Mouse (Mus musculus) neural tube, embryonic 12.5 days (tissue): ENCODE measurements around the gene Tent4b. TPM values are rescaled to one million over a fixed set of nuclear protein-coding genes. Genes with fewer than 3 reads are reported as not detected.

Source experiments
- ATAC-seq: fragments of 200-750 bp; cut with Nextera tagmentation; 2 replicates; pipeline ENCODE4 v1.8.0; 2017; ENCODE audit warnings: low read depth, mild to moderate bottlenecking, moderate TSS enrichment, moderate library complexity; ENCODE audit not compliant: low FRiP score
- H3K27ac ChIP-seq: fragments of 300-500 bp; sonication (generic); 2 replicates; pipeline ENCODE4 v1.5.1; 2016
- H3K27me3 ChIP-seq: fragments of 300-500 bp; sonication (generic); replicated peaks from 2 replicates; pipeline ENCODE4 v1.6.1; 2016; ENCODE audit warnings: mild to moderate bottlenecking
- H3K36me3 ChIP-seq: fragments of 300-500 bp; sonication (generic); 2 replicates; pipeline ENCODE4 v1.6.1; 2016; ENCODE audit warnings: mild to moderate bottlenecking
- H3K4me1 ChIP-seq: fragments of 300-500 bp; sonication (generic); 2 replicates; pipeline ENCODE4 v1.6.1; 2016
- H3K4me2 ChIP-seq: fragments of 300-500 bp; sonication (generic); replicated peaks from 2 replicates; pipeline ENCODE4 v1.6.1; 2016; ENCODE audit warnings: mild to moderate bottlenecking
- H3K4me3 ChIP-seq: fragments of 300-500 bp; sonication (generic); 2 replicates; pipeline ENCODE4 v1.5.1; 2016
- H3K9ac ChIP-seq: fragments of 300-500 bp; sonication (generic); 2 replicates; pipeline ENCODE4 v1.6.1; 2016; ENCODE audit warnings: mild to moderate bottlenecking
- H3K9me3 ChIP-seq: fragments of 300-500 bp; sonication (generic); 2 replicates; pipeline ENCODE4 v1.6.1; 2016; ENCODE audit warnings: mild to moderate bottlenecking
- WGBS: fragments of 180-500 bp; shearing (Covaris S2); methylation state at CpG from one replicate; pipeline ENCODE4 v1.1.7; 2016; 5-methylcytosine and 5-hydroxymethylcytosine counted together
- polyA plus RNA-seq: library from polyadenylated mRNA; unstranded; fragments of >200 nt; fragmentation: Nextera tagmentation; extraction: Ambion mirVana; gene quantifications from 2 replicates; pipeline ENCODE4 v1.2.1, GENCODE M21; 2016

The Tent4b gene
- 12.2 and 13.2 TPM in 2 replicates for polyA plus RNA-seq

GRCm38 (mm10) chr8:88198945-88199571 lies at the start of gene Tent4b:
Gene Tent4b (plus strand): TSS chr8:88199213.
- Histone ChIP-seq H3K9me3 (no peaks in the 10 kb centered on the region), H3K27me3 (no peaks in the 10 kb centered on the region), H3K27ac (peak within 1 kb of the TSS; percentile 93), H3K4me3 (peak within 1 kb of the TSS; percentile 93), H3K4me1 (peaks cover 26% of the 10 kb centered on the region), H3K9ac (peak within 1 kb of the TSS; percentile 88), H3K4me2 (peak within 1 kb of the TSS; percentile 97), H3K36me3 (no peaks in the 10 kb centered on the region)
- WGBS, result under 1% methylated on average over 90 of the region's 97 CpGs
- peak; percentile 95 for ATAC-seq

DNA sequence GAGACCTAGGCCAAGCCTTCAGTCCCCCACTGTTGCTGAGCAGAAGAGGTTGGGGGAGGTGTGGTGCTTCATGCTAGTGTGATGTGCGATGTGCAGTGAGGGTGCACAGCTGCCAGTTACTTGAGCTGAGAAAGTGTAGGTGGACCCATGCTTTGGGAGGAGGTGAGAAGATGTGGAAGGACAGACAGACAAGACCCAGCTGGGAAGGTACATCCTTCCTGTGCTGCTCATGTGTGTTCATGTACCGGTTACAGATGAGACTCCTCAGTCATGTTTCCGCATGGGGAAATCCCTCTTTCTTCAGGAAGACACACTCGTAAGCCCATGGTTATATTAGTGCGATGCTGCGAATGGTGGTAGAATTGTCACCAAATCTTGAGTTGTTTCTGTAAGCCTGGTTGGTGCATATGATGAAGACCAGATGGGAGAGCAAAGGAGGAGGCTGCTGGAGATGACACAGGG lies 48.1 kb upstream of the Tent4b start:
- Histone ChIP-seq H3K4me3 (no peak overlapping the region), H3K27me3 (no peaks in the 10 kb centered on the region), H3K36me3 (peaks cover 57% of the 10 kb centered on the region), H3K9ac (no peak overlapping the region), H3K9me3 (no peaks in the 10 kb centered on the region), H3K4me2 (no peak overlapping the region), H3K27ac (no peak overlapping the region), H3K4me1 (no peaks in the 10 kb centered on the region)
- WGBS, result 96% methylated on average over 6 of the region's 6 CpGs
- ATAC-seq, result no peak

DNA sequence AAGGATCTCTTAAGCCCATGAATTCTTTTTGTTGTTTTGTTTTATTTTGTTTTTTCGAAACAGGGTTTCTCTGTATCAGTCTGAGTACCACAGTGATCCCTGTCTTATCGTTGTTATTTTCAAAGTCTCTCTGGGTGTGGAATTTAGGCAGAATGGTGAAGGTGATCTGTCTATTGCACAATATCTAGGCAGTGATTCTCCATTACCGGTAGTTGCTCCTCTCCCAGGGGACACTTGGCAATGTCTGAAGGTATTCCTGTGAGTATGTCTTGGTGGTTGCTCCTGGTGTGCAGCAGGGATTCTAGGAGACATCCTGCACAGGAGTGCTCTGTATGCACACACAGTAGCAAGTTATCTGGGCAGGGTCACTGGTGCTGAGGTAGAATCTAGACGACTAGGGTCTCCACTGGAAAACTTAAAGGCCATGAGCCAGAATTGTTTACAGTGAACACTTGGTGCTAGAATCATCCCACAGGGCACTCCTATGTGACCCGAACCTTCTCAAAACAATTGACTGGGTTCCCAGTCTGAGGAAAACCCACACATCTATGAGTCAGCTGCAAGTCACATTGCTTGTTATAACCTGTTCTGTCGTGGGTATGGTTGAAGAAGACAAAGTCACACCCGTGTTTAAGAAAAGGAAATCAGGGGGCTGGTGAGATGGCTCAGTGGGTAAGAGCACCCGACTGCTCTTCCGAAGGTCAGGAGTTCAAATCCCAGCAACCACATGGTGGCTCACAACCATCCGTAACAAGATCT lies 38.6 kb upstream of the Tent4b start:
- Histone ChIP-seq H3K9me3 (no peaks in the 10 kb centered on the region), H3K4me3 (no peak overlapping the region), H3K36me3 (peaks cover 80% of the 10 kb centered on the region), H3K4me2 (no peak overlapping the region), H3K4me1 (no peaks in the 10 kb centered on the region), H3K27me3 (no peaks in the 10 kb centered on the region), H3K9ac (no peak overlapping the region), H3K27ac (no peak overlapping the region)
- no peak for ATAC-seq
- 93% methylated on average over 10 of the region's 10 CpGs for WGBS

DNA sequence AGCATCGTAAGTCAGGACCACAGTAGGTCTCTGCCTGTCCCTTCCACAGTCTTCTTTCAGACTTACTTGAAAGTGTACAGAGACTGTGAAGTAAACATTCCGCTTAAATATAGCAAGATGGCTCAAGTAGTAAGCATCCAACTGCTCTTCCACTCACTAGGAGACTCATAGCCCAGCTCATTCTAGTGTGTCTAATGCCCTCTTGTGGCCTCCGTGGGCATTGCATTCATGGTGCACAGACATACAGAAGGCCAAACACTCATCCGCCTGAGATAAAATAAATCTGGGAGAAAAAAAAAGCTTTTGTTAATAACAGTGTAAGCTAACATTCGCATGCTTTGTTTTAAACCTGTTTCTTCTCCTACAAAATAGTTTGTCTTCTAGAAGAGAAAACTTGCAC lies 37.6 kb upstream of the Tent4b start:
- H3K9me3 ChIP-seq, result no peaks in the 10 kb centered on the region
- H3K27me3 ChIP-seq, result no peaks in the 10 kb centered on the region
- no peak overlapping the region for H3K4me2 ChIP-seq
- H3K9ac ChIP-seq, result no peak overlapping the region
- no peak for ATAC-seq
- no peak overlapping the region for H3K27ac ChIP-seq
- H3K36me3 ChIP-seq, result peaks cover 80% of the 10 kb centered on the region
- no peak overlapping the region for H3K4me3 ChIP-seq
- WGBS, result 77% methylated on average over 5 of the region's 5 CpGs
- no peaks in the 10 kb centered on the region for H3K4me1 ChIP-seq

GRCm38 (mm10) chr8:88175264-88175663 lies 23.7 kb upstream of the Tent4b start:
- Histone ChIP-seq H3K27me3 (no peaks in the 10 kb centered on the region), H3K4me2 (no peak overlapping the region), H3K36me3 (peaks cover 19% of the 10 kb centered on the region), H3K27ac (no peak overlapping the region), H3K9ac (no peak overlapping the region), H3K4me1 (no peaks in the 10 kb centered on the region), H3K4me3 (no peak overlapping the region), H3K9me3 (no peaks in the 10 kb centered on the region)
- ATAC-seq, result no peak
- WGBS, result 92% methylated on average over 7 of the region's 7 CpGs

- Histone ChIP-seq H3K27ac (no peak overlapping the region), H3K4me2 (no peak overlapping the region), H3K4me1 (no peaks in the 10 kb centered on the region), H3K4me3 (no peak overlapping the region), H3K9me3 (no peaks in the 10 kb centered on the region), H3K36me3 (peaks cover 9% of the 10 kb centered on the region; the same call in 1 of the 2 replicates), H3K27me3 (no peaks in the 10 kb centered on the region), H3K9ac (no peak overlapping the region)
- ATAC-seq, result no peak
- WGBS, result 94% methylated on average over 8 of the region's 8 CpGs
These were observed 21.7 kb upstream of the Tent4b start for GRCm38 (mm10) chr8:88177291-88177690.

- 79% methylated on average over 2 of the region's 2 CpGs for WGBS
- Histone ChIP-seq H3K9ac (no peak overlapping the region), H3K27ac (no peak overlapping the region), H3K4me2 (no peak overlapping the region), H3K9me3 (no peaks in the 10 kb centered on the region), H3K36me3 (no peaks in the 10 kb centered on the region), H3K4me3 (no peak overlapping the region), H3K27me3 (no peaks in the 10 kb centered on the region), H3K4me1 (no peaks in the 10 kb centered on the region)
- no peak for ATAC-seq
These were observed 15.9 kb upstream of the Tent4b start for GRCm38 (mm10) chr8:88183121-88183520.

- no peak overlapping the region for H3K4me3 ChIP-seq
- ATAC-seq, result no peak
- H3K36me3 ChIP-seq, result no peaks in the 10 kb centered on the region
- H3K9ac ChIP-seq, result no peak overlapping the region
- no peak overlapping the region for H3K4me2 ChIP-seq
- no peaks in the 10 kb centered on the region for H3K4me1 ChIP-seq
- 91% methylated on average over 1 of the region's 1 CpGs for WGBS
- H3K9me3 ChIP-seq, result no peaks in the 10 kb centered on the region
- H3K27ac ChIP-seq, result no peak overlapping the region
- no peaks in the 10 kb centered on the region for H3K27me3 ChIP-seq
These were observed 14.1 kb upstream of the Tent4b start for GRCm38 (mm10) chr8:88184914-88185313.

DNA sequence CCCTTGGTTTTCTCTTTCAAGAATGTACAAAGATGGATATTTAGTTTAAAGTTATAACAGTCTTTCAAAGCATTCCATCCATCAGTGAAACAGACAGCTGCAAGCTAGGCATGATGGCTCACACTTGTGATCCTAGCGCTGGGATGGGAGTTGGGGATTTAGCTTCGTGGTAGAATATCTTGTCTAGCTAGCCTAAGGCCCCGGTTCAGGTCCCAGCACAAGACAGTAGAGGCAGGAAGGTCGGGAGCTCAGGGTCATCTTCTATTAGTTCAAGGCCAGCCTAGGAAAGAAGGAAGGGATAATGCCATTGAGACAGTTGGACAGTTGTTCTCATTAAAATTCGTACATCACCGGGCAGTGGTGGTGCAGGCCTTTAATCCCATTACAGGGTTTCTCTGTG lies 13.3 kb upstream of the Tent4b start:
- no peak for ATAC-seq
- Histone ChIP-seq H3K4me3 (no peak overlapping the region), H3K4me2 (no peak overlapping the region), H3K36me3 (no peaks in the 10 kb centered on the region), H3K9me3 (no peaks in the 10 kb centered on the region), H3K27ac (no peak overlapping the region), H3K9ac (no peak overlapping the region), H3K27me3 (no peaks in the 10 kb centered on the region), H3K4me1 (no peaks in the 10 kb centered on the region)
- 85% methylated on average over 6 of the region's 6 CpGs for WGBS

GRCm38 (mm10) chr8:88197328-88197727 lies 1.7 kb upstream of the Tent4b start:
- 68% methylated on average over 3 of the region's 3 CpGs for WGBS
- ATAC-seq, result no peak
- Histone ChIP-seq H3K9me3 (no peaks in the 10 kb centered on the region), H3K4me1 (peaks cover 22% of the 10 kb centered on the region), H3K4me2 (no peak overlapping the region), H3K9ac (no peak overlapping the region), H3K27me3 (no peaks in the 10 kb centered on the region), H3K4me3 (no peak overlapping the region), H3K36me3 (no peaks in the 10 kb centered on the region), H3K27ac (no peak overlapping the region)

GRCm38 (mm10) chr8:88198551-88198944 lies 465 bp upstream of the Tent4b start:
- WGBS, result under 1% methylated on average over 10 of the region's 10 CpGs
- H3K4me1 ChIP-seq, result peaks cover 26% of the 10 kb centered on the region
- H3K9ac ChIP-seq, result peak overlapping the region; percentile 88
- peak overlapping the region; percentile 93 for H3K27ac ChIP-seq
- peak overlapping the region; percentile 93 for H3K4me3 ChIP-seq
- peak overlapping the region; percentile 97 for H3K4me2 ChIP-seq
- H3K27me3 ChIP-seq, result no peaks in the 10 kb centered on the region
- no peak for ATAC-seq
- H3K36me3 ChIP-seq, result no peaks in the 10 kb centered on the region
- no peaks in the 10 kb centered on the region for H3K9me3 ChIP-seq

GRCm38 (mm10) chr8:88199700-88200601 lies 938 bp downstream of the Tent4b start:
- Histone ChIP-seq H3K36me3 (no peaks in the 10 kb centered on the region), H3K9me3 (no peaks in the 10 kb centered on the region), H3K27ac (peak overlapping the region; percentile 93), H3K9ac (peak overlapping the region; percentile 88), H3K4me1 (peaks cover 30% of the 10 kb centered on the region), H3K27me3 (no peaks in the 10 kb centered on the region), H3K4me3 (peak overlapping the region; percentile 93), H3K4me2 (peak overlapping the region; percentile 97)
- under 1% methylated on average over 117 of the region's 117 CpGs for WGBS
- peak; percentile 71 for ATAC-seq
